Mouse (Mus musculus) neural tube, embryonic 14.5 days (tissue): Measurements from ENCODE around the gene Mfsd9. TPM values are rescaled to one million over a fixed set of nuclear protein-coding genes. Genes with fewer than 3 reads are reported as not detected.

Experiments used
- ATAC-seq: fragments of 200-750 bp; cut with Nextera tagmentation; 2 replicates; pipeline ENCODE4 v1.8.0; 2017; ENCODE audit warnings: low read depth, mild to moderate bottlenecking, moderate TSS enrichment, moderate library complexity
- H3K27ac ChIP-seq: fragments of 300-500 bp; sonication (generic); 2 replicates; pipeline ENCODE4 v1.5.1; 2014; ENCODE audit warnings: low read depth, mild to moderate bottlenecking, control low read depth, low read length, moderate library complexity, mixed read lengths
- H3K27me3 ChIP-seq: fragments of 300-500 bp; sonication (generic); 2 replicates; pipeline ENCODE4 v1.6.1; 2014; ENCODE audit warnings: low read length; ENCODE audit not compliant: control insufficient read depth, insufficient read depth
- H3K36me3 ChIP-seq: fragments of 300-500 bp; sonication (generic); 2 replicates; pipeline ENCODE4 v1.6.1; 2014; ENCODE audit warnings: low read length, mixed read lengths; ENCODE audit not compliant: control insufficient read depth, insufficient read depth
- H3K4me1 ChIP-seq: fragments of 300-500 bp; sonication (generic); 2 replicates; pipeline ENCODE4 v1.6.1; 2014; ENCODE audit warnings: low read length; ENCODE audit not compliant: control insufficient read depth, insufficient read depth
- H3K4me2 ChIP-seq: fragments of 300-500 bp; sonication (generic); 2 replicates; pipeline ENCODE4 v1.6.1; 2014; ENCODE audit warnings: mild to moderate bottlenecking, low read depth, low read length, control low read depth
- H3K4me3 ChIP-seq: fragments of 300-500 bp; sonication (generic); 2 replicates; pipeline ENCODE4 v1.5.1; 2014; ENCODE audit warnings: low read depth, low read length, control low read depth, mixed read lengths
- H3K9ac ChIP-seq: fragments of 300-500 bp; sonication (generic); replicated peaks from 2 replicates; pipeline ENCODE4 v1.6.1; 2014; ENCODE audit warnings: low read depth, mild to moderate bottlenecking, control low read depth, low read length, mixed read lengths
- H3K9me3 ChIP-seq: fragments of 300-500 bp; sonication (generic); 2 replicates; pipeline ENCODE4 v1.6.1; 2016; ENCODE audit warnings: low read length; ENCODE audit not compliant: control insufficient read depth
- WGBS: fragments of 180-500 bp; shearing (Covaris S2); extraction: QIAGEN DNeasy Blood & Tissue Kit; methylation state at CpG from one replicate; pipeline ENCODE4 v1.1.7; 2014; 5-methylcytosine and 5-hydroxymethylcytosine counted together
- polyA plus RNA-seq: library from polyadenylated mRNA; unstranded; fragments of >200 nt; fragmentation: Nextera tagmentation; extraction: Ambion mirVana; gene quantifications from 2 replicates; pipeline ENCODE4 v1.2.1, GENCODE M21; 2014

Gene Mfsd9
- polyA plus RNA-seq, 1 experiment from 2014 or later, result 8.8 TPM

GRCm38 (mm10) chr1:40771196-40771970, 19.1 kb downstream of the Mfsd9 start:
- H3K9me3 ChIP-seq, result no peaks in the 10 kb centered on the region
- H3K9ac ChIP-seq, result no peak overlapping the region
- H3K4me1 ChIP-seq, result 0 out of 2 replicates have a peak, but pooled peaks cover 3% of the 10 kb centered on the region
- no peak overlapping the region for H3K4me2 ChIP-seq
- WGBS, result 90% methylated on average over 7 of the region's 7 CpGs
- H3K27ac ChIP-seq, result no peak overlapping the region
- H3K27me3 ChIP-seq, result no peaks in the 10 kb centered on the region
- no peaks in the 10 kb centered on the region for H3K36me3 ChIP-seq
- no peak for ATAC-seq
- H3K4me3 ChIP-seq, result no peak overlapping the region

- no peak overlapping the region for H3K27ac ChIP-seq
- H3K27me3 ChIP-seq, result no peaks in the 10 kb centered on the region
- 0 out of 2 replicates have a peak, but pooled peaks cover 3% of the 10 kb centered on the region for H3K4me1 ChIP-seq
- H3K36me3 ChIP-seq, result no peaks in the 10 kb centered on the region
- WGBS, result 65% methylated on average over 4 of the region's 4 CpGs
- H3K9ac ChIP-seq, result no peak overlapping the region
- H3K4me3 ChIP-seq, result no peak overlapping the region
- ATAC-seq, result no peak
- H3K4me2 ChIP-seq, result no peak overlapping the region
- H3K9me3 ChIP-seq, result no peaks in the 10 kb centered on the region
Observed at GRCm38 (mm10) chr1:40769331-40769894, 21.1 kb downstream of the Mfsd9 start.

GRCm38 (mm10) chr1:40768606-40769005, 21.9 kb downstream of the Mfsd9 start:
- H3K9ac ChIP-seq, result no peak overlapping the region
- H3K4me3 ChIP-seq, result no peak overlapping the region
- H3K36me3 ChIP-seq, result no peaks in the 10 kb centered on the region
- H3K27ac ChIP-seq, result no peak overlapping the region
- no peak for ATAC-seq
- no peak overlapping the region for H3K4me2 ChIP-seq
- H3K4me1 ChIP-seq, result 0 out of 2 replicates have a peak, but pooled peaks cover 3% of the 10 kb centered on the region
- no peaks in the 10 kb centered on the region for H3K27me3 ChIP-seq
- H3K9me3 ChIP-seq, result no peaks in the 10 kb centered on the region
- 29% methylated on average over 6 of the region's 6 CpGs for WGBS

GRCm38 (mm10) chr1:40767588-40767987, 22.9 kb downstream of the Mfsd9 start:
- Histone ChIP-seq H3K4me1 (0 out of 2 replicates have a peak, but pooled peaks cover 3% of the 10 kb centered on the region), H3K9ac (no peak overlapping the region), H3K27me3 (no peaks in the 10 kb centered on the region), H3K9me3 (no peaks in the 10 kb centered on the region), H3K36me3 (no peaks in the 10 kb centered on the region), H3K4me2 (no peak overlapping the region), H3K27ac (no peak overlapping the region), H3K4me3 (no peak overlapping the region)
- 88% methylated on average over 18 of the region's 18 CpGs for WGBS
- ATAC-seq, result no peak

- Histone ChIP-seq H3K4me1 (0 out of 2 replicates have a peak, but pooled peaks cover 3% of the 10 kb centered on the region), H3K36me3 (no peaks in the 10 kb centered on the region), H3K9me3 (no peaks in the 10 kb centered on the region), H3K4me2 (no peak overlapping the region), H3K27ac (no peak overlapping the region), H3K4me3 (no peak overlapping the region), H3K9ac (no peak overlapping the region), H3K27me3 (no peaks in the 10 kb centered on the region)
- WGBS, result 75% methylated on average over 12 of the region's 12 CpGs
- no peak for ATAC-seq
Observed at GRCm38 (mm10) chr1:40765521-40765920, 25.0 kb downstream of the Mfsd9 start.

- WGBS, result 35% methylated on average over 15 of the region's 15 CpGs
- Histone ChIP-seq H3K4me3 (no peak overlapping the region), H3K27ac (no peak overlapping the region), H3K36me3 (no peaks in the 10 kb centered on the region), H3K4me1 (0 out of 2 replicates have a peak, but pooled peaks cover 3% of the 10 kb centered on the region), H3K27me3 (no peaks in the 10 kb centered on the region), H3K4me2 (no peak overlapping the region), H3K9me3 (no peaks in the 10 kb centered on the region), H3K9ac (no peak overlapping the region)
- ATAC-seq, result no peak
Observed at GRCm38 (mm10) chr1:40764701-40765275, 25.7 kb downstream of the Mfsd9 start.

GRCm38 (mm10) chr1:40764042-40764441, 26.4 kb downstream of the Mfsd9 start:
- H3K27ac ChIP-seq, result no peak overlapping the region
- no peak overlapping the region for H3K4me3 ChIP-seq
- no peaks in the 10 kb centered on the region for H3K4me1 ChIP-seq
- no peaks in the 10 kb centered on the region for H3K27me3 ChIP-seq
- no peaks in the 10 kb centered on the region for H3K36me3 ChIP-seq
- no peak for ATAC-seq
- no peak overlapping the region for H3K9ac ChIP-seq
- H3K9me3 ChIP-seq, result no peaks in the 10 kb centered on the region
- no peak overlapping the region for H3K4me2 ChIP-seq
- 56% methylated on average over 1 of the region's 1 CpGs for WGBS

GRCm38 (mm10) chr1:40759751-40760445, 30.6 kb downstream of the Mfsd9 start:
- Histone ChIP-seq H3K4me1 (no peaks in the 10 kb centered on the region), H3K36me3 (no peaks in the 10 kb centered on the region)

More at GRCm38 (mm10) chr1:40759751-40760445, 30.6 kb downstream of the Mfsd9 start:
- Histone ChIP-seq H3K4me2 (no peak overlapping the region), H3K4me3 (no peak overlapping the region), H3K27ac (no peak overlapping the region), H3K9ac (no peak overlapping the region), H3K9me3 (no peaks in the 10 kb centered on the region), H3K27me3 (no peaks in the 10 kb centered on the region)
- no peak for ATAC-seq
- WGBS, result 83% methylated on average over 6 of the region's 6 CpGs
